Mouse (Mus musculus) right cerebral cortex, postnatal 36 days (tissue): ENCODE measurements around the gene As3mt.
"Not testable (repeated sequence)": the region's sequence is repeated elsewhere in the genome, so short reads cannot be mapped to it uniquely, and the experiment has no call there.

Experiments
- DNase-seq, 2 experiments: peaks; one replicate each; pipeline ENCODE4 v3.0.0; 2022; ENCODE audit warnings: low spot score in 2 of 2, mixed read lengths in 1 of 2

The As3mt gene

GRCm38 (mm10) chr19:46699011-46699481, 8.2 kb upstream of the As3mt start:
- DNase-seq = peak in 1 of 2 experiments; percentile 15

- no peak for DNase-seq
Observed at GRCm38 (mm10) chr19:46701156-46701555, 6.1 kb upstream of the As3mt start.

- no peak for DNase-seq
Observed at GRCm38 (mm10) chr19:46705779-46706495, 1.3 kb upstream of the As3mt start.

GRCm38 (mm10) chr19:46706540-46707295, 540 bp upstream of the As3mt start:
- no peak for DNase-seq

DNA sequence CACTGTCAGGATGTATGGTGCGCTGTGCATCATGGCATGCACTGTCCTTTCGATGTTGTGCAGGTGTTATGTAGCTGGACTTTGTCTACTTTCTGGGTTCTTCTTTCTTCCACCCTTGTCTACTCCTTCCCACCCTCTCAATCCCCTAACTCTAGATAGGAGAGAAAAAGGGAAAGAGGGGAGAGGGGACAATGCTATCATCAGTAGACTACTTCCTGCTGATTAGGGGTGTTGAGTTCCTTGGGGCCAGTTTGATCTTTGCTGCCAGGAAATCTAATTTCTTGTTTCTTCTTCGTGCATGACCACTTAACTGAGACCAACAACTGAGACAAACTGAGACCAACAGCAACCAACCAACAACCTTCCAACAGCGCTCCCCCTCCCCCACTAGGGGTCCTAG, 3.4 kb downstream of the As3mt start:
- no peak for DNase-seq

- no peak for DNase-seq
Observed at GRCm38 (mm10) chr19:46714234-46714633, 7.0 kb downstream of the As3mt start.

- no peak for DNase-seq
Observed at GRCm38 (mm10) chr19:46715016-46715415, 7.8 kb downstream of the As3mt start.

- DNase-seq = no peak
Observed at GRCm38 (mm10) chr19:46718150-46718549, 10.9 kb downstream of the As3mt start.

DNA sequence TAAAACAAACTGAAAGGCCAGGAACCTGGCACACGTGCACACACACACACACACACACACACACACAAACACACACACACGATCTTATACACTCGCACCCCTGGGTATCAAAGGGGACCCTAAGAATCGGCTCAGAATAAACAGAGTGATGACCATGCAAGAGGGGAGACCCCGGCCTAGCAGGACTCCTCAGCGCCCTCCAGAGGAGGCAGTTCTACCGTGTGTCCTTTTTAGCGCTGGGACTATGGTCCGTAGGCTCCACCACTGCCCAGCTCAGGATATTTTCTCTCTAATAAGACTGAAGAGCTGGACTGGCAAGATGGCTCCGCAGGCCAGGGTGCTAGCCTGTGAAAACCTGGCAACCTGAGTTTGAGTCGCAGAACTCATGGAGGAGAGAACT, 17.2 kb downstream of the As3mt start:
- no peak for DNase-seq

DNA sequence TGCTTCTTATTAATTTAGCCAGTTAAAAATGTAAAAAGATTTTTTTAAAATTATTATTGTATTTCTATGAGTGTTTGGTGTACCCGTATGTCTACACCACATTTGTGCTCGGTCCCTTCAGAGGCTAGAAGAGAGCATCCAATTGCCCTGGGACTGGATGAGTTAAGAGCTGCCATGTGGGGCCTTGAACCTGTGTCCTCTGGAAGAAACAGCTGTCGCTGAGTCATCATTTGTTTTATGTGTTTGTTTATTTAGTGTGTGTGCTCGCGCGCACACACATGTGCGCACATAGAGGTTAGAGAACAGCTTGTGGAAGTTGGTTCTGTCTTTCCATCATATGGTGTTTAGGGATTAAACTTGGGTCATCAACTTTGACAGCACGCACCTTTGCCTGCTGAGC, 18.9 kb downstream of the As3mt start:
- no peak for DNase-seq

GRCm38 (mm10) chr19:46727140-46727736, 20.0 kb downstream of the As3mt start:
- no peak for DNase-seq

DNA sequence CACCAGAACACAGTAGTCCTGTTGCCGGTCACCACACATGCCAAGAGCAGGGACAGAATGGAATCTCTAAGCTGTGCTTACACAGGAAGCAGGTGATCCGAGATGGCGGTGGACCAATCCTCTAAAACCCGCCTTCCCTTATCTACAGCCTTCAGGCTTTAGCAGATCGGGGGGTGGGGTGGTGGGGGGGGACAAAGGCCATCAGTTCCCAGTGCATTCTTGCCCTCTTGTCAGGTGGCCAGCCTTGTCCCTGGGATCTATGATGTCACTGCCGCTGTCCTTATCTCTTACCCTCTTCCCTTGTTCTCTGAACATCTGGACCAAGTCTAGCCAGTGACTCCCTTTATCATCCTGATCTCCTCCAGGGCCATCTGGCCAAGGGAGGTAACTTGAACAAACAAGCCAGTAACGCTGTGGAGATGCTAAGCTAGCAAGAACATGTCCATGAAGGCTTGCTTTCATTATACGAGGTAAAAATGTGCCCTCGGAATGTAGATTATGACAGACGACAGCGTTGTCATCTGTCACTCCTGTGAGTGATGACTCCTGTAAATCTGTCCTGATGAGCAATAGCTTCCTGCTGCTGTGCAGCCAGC, 20.8 kb downstream of the As3mt start:
- DNase-seq = no peak

DNA sequence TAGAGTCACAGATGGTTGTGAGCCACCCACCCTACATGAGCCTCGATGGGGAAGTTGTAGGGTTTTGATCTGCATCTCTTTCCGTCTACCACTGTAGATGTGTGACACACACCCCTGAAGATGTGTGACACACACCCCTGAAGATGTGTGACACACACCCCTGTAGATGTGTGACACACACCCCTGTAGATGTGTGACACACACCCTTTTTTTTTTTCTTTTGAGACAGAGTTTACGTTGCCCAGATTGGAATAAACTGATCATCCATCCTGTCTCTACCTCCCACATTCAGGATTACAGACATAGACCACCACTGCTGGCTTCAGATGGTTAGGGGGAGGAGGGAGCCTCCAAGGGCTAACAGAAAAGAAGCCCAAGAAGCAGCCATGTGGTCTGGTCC, 21.7 kb downstream of the As3mt start:
- no peak for DNase-seq

DNA sequence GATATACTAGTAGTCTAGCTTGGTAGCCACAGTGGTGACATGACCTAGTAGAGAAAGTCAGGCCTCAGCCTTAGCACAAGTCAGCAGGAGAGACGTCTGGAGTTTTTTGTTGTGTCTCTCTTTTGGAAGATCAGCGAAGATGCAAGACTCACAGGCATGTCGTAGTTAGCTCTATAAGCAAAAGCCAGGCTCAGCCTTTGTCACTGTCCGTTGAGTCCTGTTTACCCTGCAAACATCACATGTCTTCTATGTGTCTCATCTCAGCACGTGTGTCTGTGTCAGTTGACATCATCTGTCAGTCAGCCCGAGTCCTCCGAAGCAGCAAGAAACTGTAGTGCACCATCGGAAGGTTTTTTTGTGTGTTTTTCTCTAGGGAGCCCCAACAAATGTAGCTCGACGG, 24.1 kb downstream of the As3mt start:
- DNase-seq = no peak

- DNase-seq = not testable (repeated sequence)
Observed at GRCm38 (mm10) chr19:46732673-46733072, 25.4 kb downstream of the As3mt start.

DNA sequence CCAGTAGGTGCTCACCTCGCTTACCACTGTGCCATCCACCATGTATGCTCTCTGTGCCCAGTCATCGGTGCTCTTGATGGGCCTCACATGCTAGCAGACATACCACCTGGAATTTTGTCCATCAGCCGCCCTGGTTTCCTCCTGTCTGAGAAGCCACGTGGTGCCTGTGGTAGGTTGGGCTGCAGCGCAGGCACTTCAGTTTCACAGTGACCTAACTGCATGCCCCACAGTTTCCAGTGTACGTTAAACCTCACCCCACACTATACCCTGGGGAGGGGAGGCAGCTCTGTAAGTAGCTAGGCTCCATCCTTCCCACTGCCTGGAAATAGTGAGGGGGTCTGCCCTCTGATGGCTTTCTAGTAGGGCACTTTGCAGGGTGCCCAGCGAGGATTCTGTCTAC, 26.4 kb downstream of the As3mt start:
- no peak for DNase-seq

DNA sequence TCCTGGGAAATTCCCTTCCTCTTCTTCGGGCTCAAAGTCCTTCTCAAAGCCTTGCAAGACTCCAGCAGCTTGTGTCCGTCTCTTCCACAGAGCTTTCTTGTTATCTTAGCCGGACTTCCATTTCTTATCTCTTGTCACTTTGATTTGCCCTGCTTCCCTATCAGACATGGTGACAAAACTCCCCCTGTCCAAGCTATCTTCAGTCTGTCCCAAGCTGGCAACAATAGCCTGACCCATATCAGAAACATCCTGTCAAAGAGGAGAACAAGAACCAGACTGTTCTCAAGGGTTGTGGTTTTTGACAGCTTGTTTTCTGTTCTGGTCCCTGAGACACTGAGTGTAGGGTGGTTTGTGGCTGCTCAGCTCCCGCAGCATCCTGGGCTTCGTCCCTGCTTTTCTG, 28.0 kb downstream of the As3mt start:
- no peak for DNase-seq

GRCm38 (mm10) chr19:46737106-46737505, 29.8 kb downstream of the As3mt start:
- no peak for DNase-seq

GRCm38 (mm10) chr19:46740341-46741008, 33.2 kb downstream of the As3mt start:
- DNase-seq = peak; percentile 22 to 39

- no peak for DNase-seq
Observed at GRCm38 (mm10) chr19:46741574-46741973, 34.3 kb downstream of the As3mt start.

- no peak for DNase-seq
Observed at GRCm38 (mm10) chr19:46744681-46745080, 37.4 kb downstream of the As3mt start.

GRCm38 (mm10) chr19:46747799-46748198, 40.5 kb downstream of the As3mt start:
- DNase-seq = no peak
